Mouse (Mus musculus): ENCODE measurements around the gene Ccne1.

Ccne1 gene

GRCm38 (mm10) chr7:38054246-38054645 lies 53.1 kb downstream of the Ccne1 start:
- peak in 1 of 2 experiments; percentile 10 for DNase-seq (ENCODE audit: low spot score in 2 of 2)

Data from cerebellum, postnatal 4 days (tissue).